Mouse (Mus musculus): Measurements from ENCODE around the gene Khnyn.

Khnyn gene

GRCm38 (mm10) chr14:55873714-55874683, 10.7 kb upstream of the Khnyn start:
- peak; percentile 61 to 74 for DNase-seq

DNA sequence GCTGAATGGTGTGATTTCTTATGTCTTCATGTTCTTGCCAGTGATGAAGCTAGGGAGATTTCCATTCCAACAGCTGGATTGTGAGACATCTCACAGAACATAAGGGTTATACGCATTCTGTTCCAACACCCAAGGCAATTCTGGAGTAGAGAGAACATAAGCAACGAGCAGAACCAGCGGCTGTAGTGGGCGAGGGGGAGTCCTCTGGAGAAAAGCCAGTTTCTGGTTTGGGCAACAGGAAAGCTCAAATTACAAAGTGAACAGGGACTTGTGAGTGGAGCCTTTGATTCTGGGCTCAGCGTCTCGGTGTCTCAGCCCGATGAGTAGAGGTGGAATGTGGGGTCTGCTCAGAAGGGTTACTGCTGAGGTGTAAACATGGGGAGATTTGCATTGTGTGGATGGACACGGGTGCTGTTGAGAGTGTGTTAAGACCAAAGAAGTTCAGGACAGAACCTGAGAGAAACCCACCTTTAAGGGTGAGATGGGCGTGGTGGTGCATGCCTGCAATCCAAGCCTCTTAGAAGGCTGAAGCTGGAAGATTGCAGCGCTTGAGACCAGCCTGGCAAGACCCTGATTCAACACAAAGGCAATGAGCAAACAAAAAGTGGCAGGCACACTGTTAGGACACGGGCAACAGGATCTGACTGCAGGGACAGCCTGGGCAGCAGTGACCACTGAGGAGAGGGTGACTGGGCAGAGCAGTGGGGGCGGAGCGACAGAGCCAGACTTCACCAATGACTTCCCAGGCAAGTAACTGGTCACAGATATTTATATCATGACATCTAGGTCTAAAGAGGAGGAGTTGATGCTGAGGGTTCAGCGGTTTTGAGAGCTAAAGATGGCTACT, 7.1 kb upstream of the Khnyn start:
- no peak for DNase-seq

DNA sequence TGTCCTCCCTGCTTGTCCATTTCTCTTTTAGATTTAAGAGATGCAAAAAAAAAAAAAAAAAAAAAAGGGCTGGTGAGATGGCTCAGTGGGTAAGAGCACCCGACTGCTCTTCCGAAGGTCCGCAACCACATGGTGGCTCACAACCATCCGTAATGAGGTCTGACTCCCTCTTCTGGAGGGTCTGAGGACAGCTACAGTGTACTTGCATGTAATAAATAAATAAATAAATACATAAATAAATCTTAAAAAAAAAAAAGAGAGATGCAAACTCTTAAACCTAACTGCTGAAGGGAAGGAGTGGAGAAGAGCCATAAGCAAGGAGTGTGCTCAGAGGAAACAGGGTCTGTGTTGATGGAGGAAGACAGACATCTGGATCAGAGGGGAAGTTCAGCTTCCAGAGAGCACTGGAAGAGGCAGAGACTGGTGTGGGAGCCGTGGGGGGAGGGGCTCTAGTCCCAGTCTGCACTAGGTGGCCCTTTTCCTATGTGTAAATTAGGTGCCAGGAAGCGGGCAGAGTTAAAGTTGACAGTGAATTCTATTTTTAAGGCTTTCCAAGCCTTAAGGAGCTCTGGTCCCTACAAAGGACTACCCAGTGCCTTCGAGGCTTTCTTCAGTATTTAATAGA, 6.3 kb upstream of the Khnyn start:
- no peak for DNase-seq

- DNase-seq, result peak; percentile 49 to 79
These were observed 5.1 kb upstream of the Khnyn start for GRCm38 (mm10) chr14:55879623-55880022.

DNA sequence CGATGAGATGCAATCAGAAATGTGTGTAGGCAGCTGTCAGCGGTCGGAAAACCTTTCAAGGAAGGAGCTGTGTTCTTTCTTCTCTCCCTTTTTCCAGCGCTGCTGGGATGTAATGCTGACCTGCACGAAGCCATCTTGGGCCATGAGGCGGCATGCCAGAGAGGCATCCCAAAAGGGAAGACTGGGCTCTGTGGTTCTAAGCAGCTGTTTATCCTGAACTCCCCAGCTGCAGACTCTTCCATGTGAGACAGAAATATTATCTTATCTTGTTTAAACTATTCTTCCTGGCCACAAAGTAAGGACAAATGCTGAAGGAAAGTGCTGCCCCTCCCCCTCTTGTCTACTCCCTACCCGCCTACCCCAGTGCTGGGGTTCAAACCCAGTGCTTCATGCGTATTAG, 3.8 kb upstream of the Khnyn start:
- DNase-seq, result no peak

DNA sequence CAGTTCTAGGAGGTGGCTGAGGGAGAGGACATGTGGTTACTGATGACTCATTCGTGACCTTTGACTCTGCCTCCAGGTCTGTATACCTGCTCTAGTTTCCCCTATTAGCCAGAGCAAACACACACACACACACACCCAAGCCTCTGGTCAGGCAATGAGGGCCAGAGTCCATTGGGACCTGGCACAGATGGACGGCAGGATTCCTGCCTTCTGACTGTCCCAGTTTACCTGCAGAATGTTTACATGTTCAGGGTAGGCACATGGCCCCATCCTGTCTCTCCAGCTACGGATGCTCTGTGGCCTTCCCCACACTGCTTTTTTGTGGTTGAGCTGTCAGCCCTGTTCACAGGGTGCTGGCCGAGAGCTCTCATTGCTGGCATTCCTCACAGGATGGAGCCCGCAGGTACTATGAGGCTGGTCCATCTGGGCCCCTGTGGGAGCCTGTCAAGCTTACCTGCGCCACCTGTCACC, 2.5 kb upstream of the Khnyn start:
- no peak for DNase-seq

DNA sequence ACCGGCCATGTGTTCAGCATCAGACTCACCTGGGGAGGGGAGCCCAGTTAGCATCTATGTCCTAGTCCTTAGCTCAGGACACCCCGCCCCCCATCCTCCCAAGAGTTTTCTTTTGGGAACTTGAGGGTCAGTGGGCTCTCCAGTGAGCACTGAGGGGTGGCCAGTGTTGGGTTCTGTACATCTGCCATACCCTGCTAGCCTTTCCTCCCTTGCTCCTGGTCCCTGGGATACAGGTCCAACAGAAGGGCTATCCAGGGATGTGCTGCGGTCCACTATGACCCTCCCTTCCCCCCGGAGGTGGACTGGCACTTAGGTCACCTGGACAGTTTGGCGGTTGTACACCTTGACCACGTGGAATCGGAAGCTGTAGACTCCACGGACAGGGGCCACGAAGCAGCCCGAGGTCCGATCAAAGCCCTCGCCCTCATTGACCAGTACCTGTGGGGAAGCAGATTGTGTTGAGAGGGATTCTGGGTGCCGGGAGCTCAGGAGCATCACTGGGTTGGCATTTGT, 1.5 kb upstream of the Khnyn start:
- DNase-seq, result no peak

- no peak for DNase-seq
These were observed 1.1 kb upstream of the Khnyn start for GRCm38 (mm10) chr14:55883663-55884062.

DNA sequence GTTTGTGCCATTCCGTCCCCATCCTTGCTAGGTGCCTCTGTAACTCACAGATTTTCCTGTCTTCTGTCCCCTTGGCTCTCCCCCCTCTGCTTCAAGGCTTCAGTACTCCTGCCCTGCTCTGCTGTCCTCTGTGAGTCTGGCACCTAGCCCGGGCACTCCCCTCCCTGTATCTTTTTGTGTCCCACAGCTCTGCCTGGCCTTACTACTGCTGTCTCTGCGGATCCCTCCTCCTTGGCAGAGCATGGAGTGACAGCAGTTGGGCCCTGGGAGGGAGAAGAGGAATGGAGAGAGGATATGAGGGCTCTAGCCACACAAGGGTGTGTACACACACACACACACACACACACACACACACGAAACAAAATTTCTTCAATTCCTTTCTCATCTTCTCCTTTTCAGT, 581 bp upstream of the Khnyn start, which contains the start of gene Cbln3:
Gene Cbln3, minus strand, starts transcription at position 227 of the 400 bp plus-strand sequence.
- no peak for DNase-seq

- peak in 1 of 2 experiments; percentile 31 for DNase-seq
These were observed 505 bp downstream of the Khnyn start for GRCm38 (mm10) chr14:55885114-55885790.

DNA sequence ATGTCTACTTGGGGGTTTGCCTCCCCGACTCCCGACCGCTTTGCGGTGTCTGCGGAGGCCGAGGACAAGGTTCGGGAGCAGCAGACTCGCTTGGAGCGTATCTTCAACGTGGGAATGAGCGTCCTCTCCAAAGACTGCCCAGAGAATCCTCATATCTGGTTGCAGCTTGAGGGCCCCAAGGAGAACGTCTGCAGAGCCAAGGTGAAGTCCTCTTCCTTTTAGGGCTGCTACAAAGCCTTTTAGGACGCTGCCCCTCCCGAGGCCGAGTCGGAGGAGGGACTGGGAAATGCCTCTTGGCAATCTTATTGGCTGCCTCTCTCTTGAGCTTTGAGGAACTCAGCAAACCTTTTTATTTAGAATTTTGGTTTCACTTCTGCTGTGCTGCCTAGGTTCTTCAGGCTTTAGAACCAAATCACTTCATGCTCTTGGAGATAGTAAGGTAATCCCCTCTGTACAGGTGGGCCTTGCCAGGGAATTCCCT, 1.1 kb downstream of the Khnyn start:
- DNase-seq, result peak; percentile 65 to 69

DNA sequence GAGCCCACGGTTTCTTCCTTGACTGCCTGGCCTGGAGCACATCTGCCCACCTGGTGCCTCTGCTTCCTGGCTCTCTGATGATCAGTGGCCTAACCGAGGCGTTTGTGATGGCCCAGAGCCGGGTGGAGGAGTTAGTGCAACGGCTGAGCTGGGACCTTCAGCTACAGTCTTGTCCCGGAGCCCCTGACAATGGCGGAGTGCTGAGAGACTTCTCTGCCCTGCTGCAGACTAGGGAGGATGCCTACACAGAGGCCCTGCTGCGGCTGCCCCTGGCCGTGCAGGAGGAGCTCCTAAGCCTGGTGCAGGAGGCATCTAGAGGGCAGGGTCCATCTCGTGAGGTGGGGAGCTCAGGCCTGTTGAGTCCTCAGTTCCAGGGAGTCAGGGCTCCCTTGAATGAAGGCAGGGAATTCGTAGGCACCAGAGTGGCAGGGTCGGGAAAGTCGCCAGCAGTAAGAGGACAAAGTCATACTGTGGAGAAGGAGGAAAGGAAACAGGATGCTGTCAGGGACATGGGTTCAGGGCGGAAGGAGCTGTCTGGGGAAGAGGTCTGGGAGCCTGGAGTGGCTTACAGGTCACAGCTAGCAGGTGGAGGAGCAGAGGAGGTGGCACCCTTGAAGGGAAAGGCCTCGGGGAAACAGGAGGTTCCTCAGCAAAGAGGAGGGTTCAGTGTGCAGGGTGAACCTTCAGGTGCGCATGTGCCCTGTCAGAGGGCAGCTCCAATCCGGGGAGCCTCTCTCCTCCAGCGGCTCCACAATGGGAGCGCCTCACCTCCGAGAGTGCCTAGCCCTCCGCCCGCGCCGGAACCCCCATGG, 2.0 kb downstream of the Khnyn start:
- DNase-seq, result no peak

- DNase-seq, result no peak
These were observed 12.9 kb downstream of the Khnyn start for GRCm38 (mm10) chr14:55897671-55898070.

DNA sequence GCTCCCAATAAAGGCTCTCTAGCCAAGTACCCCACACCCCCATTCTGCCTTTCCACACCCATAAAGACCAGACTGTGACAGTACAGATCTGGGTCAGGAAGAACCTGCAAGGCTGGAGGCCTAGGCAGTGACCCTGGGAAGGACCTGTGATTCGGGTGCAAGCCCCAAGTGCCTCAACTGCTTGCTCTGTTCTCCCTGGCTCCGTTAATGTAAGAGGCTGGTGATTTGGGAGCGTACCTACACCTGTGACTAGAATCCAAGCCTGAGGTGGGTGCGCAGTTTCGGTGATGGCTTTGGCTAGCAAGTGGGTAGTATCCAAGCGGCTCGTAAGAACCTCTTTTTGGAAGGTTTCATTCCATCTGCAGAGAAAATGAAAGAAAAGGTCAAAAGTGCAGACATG, 14.2 kb downstream of the Khnyn start:
- no peak for DNase-seq

DNA sequence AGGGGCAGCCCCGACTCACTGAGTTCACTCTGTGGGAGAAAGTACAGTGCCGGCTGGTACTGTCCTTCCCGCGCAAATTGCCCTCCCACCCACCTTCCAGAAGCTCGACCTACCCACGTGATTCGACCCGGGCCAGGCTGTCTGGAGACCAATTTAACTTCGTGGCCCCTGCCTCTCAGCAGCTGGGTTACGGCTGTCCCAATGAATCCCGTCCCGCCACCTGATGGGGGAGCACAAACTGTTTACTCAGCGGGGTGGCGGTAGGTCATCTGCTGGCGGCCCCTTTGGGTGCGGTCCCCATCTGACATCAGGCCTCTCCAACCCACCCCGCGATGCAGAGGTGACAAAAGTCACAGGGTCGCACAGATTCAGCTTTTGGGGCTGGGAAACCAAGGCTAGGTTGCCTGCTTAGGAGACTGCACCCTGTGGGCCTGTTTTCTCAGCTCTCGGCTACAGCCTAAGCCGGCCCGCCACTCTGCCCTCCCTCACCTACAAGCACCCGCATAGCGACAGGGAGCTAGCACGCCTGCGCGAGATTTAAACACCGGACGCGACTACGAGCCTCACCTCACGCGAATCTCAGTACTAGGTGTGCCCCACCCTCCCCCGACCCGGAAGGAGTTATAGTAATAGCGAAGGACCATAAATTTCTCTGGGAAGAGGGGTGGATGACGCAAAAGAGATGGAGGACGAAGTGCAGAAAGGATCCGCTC, 15.1 kb downstream of the Khnyn start, which contains the start of gene Sdr39u1:
Gene Sdr39u1, minus strand, starts transcription at position 593 of the 713 bp plus-strand sequence.
- DNase-seq, result peak; percentile 77

GRCm38 (mm10) chr14:55900414-55900755, 15.6 kb downstream of the Khnyn start:
- no peak for DNase-seq

GRCm38 (mm10) chr14:55905518-55905917, 20.8 kb downstream of the Khnyn start:
- DNase-seq, result no peak

DNA sequence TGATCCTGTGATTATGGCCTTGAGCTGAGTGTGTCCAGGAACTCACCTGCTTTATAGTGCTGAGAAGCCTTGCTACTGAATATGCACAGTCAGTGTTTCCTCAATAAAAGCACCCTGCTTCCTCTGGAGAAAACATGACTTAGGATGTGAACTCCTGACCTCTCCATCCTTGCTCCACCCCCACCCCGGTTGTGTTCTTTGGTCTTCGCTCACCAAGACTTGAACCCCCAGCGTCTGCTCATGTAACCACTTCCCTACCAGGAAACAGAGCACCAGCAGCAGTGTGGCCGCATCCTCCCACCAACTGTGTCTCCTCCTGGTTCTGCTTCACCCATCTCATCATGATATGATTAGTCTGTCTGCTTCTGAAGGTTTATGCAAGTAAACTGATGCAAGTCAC, 28.7 kb downstream of the Khnyn start:
- DNase-seq, result no peak

GRCm38 (mm10) chr14:55918240-55919082, 33.7 kb downstream of the Khnyn start:
- DNase-seq, result peak in 1 of 2 experiments; percentile 55
